Mouse (Mus musculus) megakaryocyte, embryonic 14.5 days (primary cell): ENCODE measurements around the gene Tars. TPM values are rescaled to one million over a fixed set of nuclear protein-coding genes. Genes with fewer than 3 reads are reported as not detected.

ENCODE experiments used
- H3K27me3 ChIP-seq: replicated peaks from 2 replicates; pipeline ENCODE3; 2012; ENCODE audit warnings: inconsistent platforms
- H3K36me3 ChIP-seq: replicated peaks from 2 replicates; pipeline ENCODE3; 2012; ENCODE audit warnings: low read length, inconsistent platforms, mixed read lengths
- H3K4me1 ChIP-seq: 2 replicates; pipeline ENCODE4 v1.6.1; 2012; ENCODE audit warnings: inconsistent platforms
- H3K4me3 ChIP-seq: replicated peaks from 2 replicates; pipeline ENCODE3; 2012; ENCODE audit warnings: moderate library complexity, mild to moderate bottlenecking, inconsistent platforms
- H3K9me3 ChIP-seq: 2 replicates; pipeline ENCODE4 v1.6.1; 2012; ENCODE audit warnings: inconsistent platforms
- FLI1 ChIP-seq: IDR thresholded peaks from 2 replicates; pipeline ENCODE4 v1.6.1; 2012; ENCODE audit warnings: low read length, inconsistent platforms, mixed read lengths
- GATA1 ChIP-seq: IDR thresholded peaks from 3 replicates; pipeline ENCODE4 v1.6.1; 2012; ENCODE audit warnings: mixed read lengths, low read length, inconsistent platforms, borderline replicate concordance
- polyA plus RNA-seq: library from polyadenylated mRNA; stranded (reverse); fragments of >175 nt; gene quantifications from 2 replicates; pipeline ENCODE4 v1.2.3, GENCODE M21; 2012; ENCODE audit warnings: low replicate concordance; ENCODE audit not compliant: insufficient read depth

Tars gene
- polyA plus RNA-seq, 1 experiment = 30.4 TPM

DNA sequence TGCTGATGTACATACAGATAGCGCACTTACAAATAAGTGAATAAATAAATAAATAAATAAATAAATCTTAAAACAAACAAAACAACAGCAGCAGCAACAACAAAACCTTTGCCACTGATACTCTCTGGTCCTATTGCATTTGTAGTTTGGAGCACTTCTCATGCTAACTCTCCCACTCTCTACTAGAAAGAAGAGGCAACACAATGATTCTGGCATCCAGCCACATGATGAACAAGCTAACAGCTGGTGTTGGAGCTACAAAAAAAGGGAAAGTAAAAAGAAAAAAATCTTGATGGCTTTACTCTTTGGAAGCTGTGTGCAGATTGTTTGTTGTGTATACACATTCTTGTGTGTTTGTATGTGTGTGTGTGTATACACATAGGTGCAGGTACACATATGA is 34.7 kb downstream of the Tars start:
- no peak for TF ChIP-seq FLI1
- TF ChIP-seq GATA1 = no peak
- Histone ChIP-seq H3K36me3 (no peaks in the 10 kb centered on the region), H3K9me3 (0 out of 2 replicates have a peak, but pooled peaks cover 4% of the 10 kb centered on the region), H3K4me3 (no peak overlapping the region), H3K27me3 (peaks cover 6% of the 10 kb centered on the region), H3K4me1 (no peaks in the 10 kb centered on the region)

DNA sequence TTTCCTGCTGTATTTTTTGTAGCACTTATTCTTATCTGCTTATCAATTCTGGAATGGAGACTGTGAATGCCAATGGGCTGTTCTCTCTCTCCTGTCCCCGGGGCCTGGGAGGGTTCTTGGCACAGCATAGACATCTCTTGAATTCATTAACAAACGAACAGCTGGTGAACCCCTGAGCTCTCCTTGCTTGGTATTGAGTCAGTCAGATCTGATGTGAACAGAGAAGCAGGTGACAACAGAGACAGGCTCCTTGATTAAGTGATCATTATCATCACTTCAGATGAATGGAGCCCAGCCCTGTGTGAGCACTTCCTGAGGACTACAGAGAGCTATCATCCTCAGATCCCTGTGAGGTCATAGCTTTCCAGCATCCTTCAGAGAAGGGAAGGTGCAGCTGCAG is 35.4 kb downstream of the Tars start:
- H3K4me1 ChIP-seq = no peaks in the 10 kb centered on the region
- 0 out of 2 replicates have a peak, but pooled peaks cover 4% of the 10 kb centered on the region for H3K9me3 ChIP-seq
- H3K4me3 ChIP-seq = no peak overlapping the region
- TF ChIP-seq GATA1 = no peak
- no peak for TF ChIP-seq FLI1
- peaks cover 6% of the 10 kb centered on the region for H3K27me3 ChIP-seq
- H3K36me3 ChIP-seq = no peaks in the 10 kb centered on the region

DNA sequence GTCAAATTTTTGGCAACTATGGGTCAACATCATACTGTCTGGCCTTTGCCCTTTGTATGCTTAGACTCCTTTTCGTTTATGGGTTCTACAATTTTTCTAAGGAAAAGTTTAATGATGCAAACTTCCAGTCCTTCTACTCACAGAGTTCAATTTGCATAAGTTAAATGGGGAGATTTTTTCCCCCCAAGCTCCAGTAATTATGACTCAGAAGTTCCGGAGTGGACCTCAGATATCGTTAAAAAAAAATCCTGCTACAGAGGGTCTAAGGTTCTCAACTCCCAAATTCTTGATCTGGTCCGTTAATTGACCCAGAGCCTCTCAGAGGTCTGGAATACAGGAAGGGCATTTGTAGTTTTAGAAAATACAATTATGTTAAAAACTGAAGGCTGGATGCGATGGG is 37.6 kb downstream of the Tars start:
- peaks cover 4% of the 10 kb centered on the region; the same call in 1 of the 2 replicates for H3K9me3 ChIP-seq
- H3K36me3 ChIP-seq = no peaks in the 10 kb centered on the region
- TF ChIP-seq FLI1 (no peak), GATA1 (no peak)
- no peaks in the 10 kb centered on the region for H3K4me1 ChIP-seq
- no peak overlapping the region for H3K4me3 ChIP-seq
- H3K27me3 ChIP-seq = peaks cover 4% of the 10 kb centered on the region

DNA sequence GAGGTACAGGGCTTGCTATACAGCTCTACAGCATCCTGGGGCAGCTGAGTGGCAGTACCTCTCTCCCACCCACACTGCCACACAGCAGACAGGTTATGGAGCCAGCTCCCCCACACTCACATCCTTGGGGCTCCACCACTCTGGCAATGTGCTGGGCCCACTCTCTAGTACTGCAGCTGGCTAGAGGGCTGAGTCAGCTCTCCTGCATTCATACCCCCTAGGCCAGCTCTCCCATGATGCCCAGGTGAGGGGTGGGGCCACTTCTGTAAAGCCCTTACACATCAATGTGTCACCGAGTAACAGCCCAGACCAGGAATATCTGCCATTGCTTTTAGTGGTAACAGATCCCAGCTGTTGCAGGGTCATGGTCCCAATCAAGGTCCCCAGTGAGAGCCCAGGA is 38.6 kb downstream of the Tars start:
- Histone ChIP-seq H3K36me3 (no peaks in the 10 kb centered on the region), H3K27me3 (peaks cover 4% of the 10 kb centered on the region), H3K9me3 (peaks cover 4% of the 10 kb centered on the region; the same call in 1 of the 2 replicates), H3K4me1 (no peaks in the 10 kb centered on the region), H3K4me3 (peak overlapping the region; percentile 20)
- no peak for TF ChIP-seq FLI1
- no peak for TF ChIP-seq GATA1

DNA sequence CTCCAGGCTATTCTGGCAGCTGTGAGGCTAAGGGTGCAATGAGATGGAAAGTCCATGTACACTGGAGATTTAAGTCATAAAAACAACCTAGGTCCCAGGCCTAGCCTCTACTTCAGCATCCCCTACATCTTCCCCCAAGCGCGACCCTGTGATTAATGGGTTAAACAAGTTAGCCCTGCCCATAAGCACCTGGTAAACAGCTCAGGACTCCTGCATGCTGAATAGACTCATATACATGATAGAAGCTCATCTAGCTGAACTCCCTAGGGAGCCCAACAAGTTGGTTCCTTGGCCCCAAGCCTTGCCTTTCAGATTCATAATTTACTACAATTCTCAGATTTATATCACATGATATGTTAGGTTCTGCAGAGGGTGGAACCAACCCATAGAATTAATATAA is 42.0 kb downstream of the Tars start:
- Histone ChIP-seq H3K9me3 (peaks cover 8% of the 10 kb centered on the region; the same call in 1 of the 2 replicates), H3K4me1 (no peaks in the 10 kb centered on the region), H3K27me3 (peaks cover 4% of the 10 kb centered on the region), H3K4me3 (no peak overlapping the region), H3K36me3 (no peaks in the 10 kb centered on the region)
- TF ChIP-seq FLI1 = no peak
- TF ChIP-seq GATA1 = no peak

DNA sequence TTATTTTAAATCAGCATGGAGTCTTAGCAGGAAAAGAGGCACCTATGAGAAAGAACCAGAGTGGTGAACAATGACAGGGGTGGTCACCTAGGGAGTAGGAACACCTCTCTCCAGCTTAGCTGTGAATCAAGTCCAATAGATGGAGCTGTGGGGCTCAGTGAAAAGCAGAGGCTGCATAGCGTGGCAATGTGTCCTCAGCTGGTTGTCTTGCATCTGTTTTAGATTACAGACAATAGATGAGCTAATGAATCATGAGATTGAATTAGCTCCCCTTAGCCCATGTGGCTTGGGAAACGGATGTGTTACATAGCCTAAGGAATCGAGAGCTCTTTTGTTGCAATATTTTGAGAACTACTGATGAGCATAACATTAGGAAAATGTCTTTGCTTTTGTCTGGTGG is 43.6 kb downstream of the Tars start:
- TF ChIP-seq GATA1 (no peak), FLI1 (no peak)
- Histone ChIP-seq H3K36me3 (no peaks in the 10 kb centered on the region), H3K4me3 (no peak overlapping the region), H3K9me3 (peaks cover 12% of the 10 kb centered on the region; the same call in 1 of the 2 replicates), H3K4me1 (no peaks in the 10 kb centered on the region), H3K27me3 (peaks cover 4% of the 10 kb centered on the region)

DNA sequence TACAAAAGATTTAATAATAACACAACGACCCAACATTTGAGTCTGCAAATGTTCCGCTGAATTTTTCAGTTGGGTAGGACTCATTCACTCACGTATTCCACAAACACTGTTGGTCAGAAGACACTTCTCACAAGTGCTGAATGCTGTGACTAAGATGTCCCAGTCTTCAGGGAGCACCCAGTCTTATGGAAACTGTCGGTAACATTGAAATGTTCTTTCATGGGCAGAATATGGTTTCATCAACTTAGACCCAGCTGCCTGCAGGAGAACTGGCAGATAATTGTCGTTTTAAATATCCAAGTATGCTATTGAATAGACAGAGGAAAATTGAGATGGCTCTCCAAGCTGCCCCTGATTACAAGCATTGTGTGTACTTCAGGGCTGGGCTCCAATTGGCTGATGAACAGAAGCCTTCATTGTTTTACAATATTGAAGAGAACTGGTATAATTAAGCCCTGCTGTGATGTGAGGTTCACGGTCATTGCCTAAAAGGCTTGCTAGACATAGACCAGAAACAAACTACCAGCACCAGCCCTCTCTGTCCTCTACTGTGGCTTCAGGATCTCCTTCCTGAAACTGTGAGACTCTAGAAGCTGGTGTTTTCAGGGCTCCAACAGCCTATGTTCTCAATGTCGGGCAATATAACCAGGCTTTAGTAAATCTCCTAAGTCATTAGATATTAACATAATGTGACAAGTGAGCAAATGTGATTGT is 59.8 kb downstream of the Tars start:
- no peaks in the 10 kb centered on the region for H3K27me3 ChIP-seq
- no peaks in the 10 kb centered on the region for H3K36me3 ChIP-seq
- no peaks in the 10 kb centered on the region for H3K4me1 ChIP-seq
- no peaks in the 10 kb centered on the region for H3K9me3 ChIP-seq
- no peak for TF ChIP-seq FLI1
- no peak for TF ChIP-seq GATA1
- no peak overlapping the region for H3K4me3 ChIP-seq
